Mouse (Mus musculus): Measurements from ENCODE around the gene Lilra5. TPM values are rescaled to one million over a fixed set of nuclear protein-coding genes. Genes with fewer than 3 reads are reported as not detected.

The Lilra5 gene
- polyA plus RNA-seq, 1 experiment = not detected

DNA sequence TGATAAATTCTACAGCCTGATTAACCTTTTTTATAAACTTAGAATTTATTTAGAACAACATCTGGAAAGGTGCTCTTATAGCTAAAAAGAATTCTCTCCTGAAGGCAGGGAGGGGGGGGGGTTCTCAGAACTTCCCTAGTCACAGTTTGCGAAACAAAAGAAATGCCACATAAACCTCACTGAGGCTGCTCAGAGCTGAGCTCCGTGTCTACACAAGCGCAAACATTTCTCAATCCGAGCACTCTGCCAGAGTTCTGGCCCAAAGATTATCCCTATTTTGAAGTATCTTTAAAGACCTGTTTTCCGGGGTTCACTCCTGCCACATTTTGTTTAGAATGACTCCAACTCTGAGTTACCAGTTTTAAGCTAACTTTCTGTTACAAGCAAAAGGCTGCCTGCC lies 55.1 kb downstream of the Lilra5 start:
- H3K27ac ChIP-seq (ENCODE audit: insufficient read depth, low read depth, low read length) = no peak overlapping the region
- TF ChIP-seq POLR2A (IDR thresholded peaks at IDR 0.05; ENCODE audit: insufficient read depth, low read depth, low read length) (no peak), CTCF (IDR thresholded peaks at IDR 0.05; ENCODE audit: insufficient read depth, low read depth, low read length) (no peak)

More for the DNA sequence above, 55.1 kb downstream of the Lilra5 start:
- WGBS = 76% methylated on average over 5 of the region's 5 CpGs
- no peak overlapping the region for H3K4me3 ChIP-seq (ENCODE audit: insufficient read depth, low read depth, low read length)
- H3K4me1 ChIP-seq (ENCODE audit: control insufficient read depth, insufficient read depth, low read length) = no peaks in the 10 kb centered on the region

Other genes starting within 250 kb of the Lilra5 start
- not detected in 2 replicates for gene Lair1, start 174.6 kb upstream of the Lilra5 start, polyA plus RNA-seq (2012; ENCODE audit: insufficient read depth, insufficient read length, low replicate concordance, missing spikeins)
- gene Ttyh1, start 118.3 kb upstream of the Lilra5 start, polyA plus RNA-seq (2012; ENCODE audit: insufficient read depth, insufficient read length, low replicate concordance, missing spikeins) = 162 and 238 TPM in 2 replicates
- gene Leng8, start 100.7 kb upstream of the Lilra5 start, polyA plus RNA-seq (2012; ENCODE audit: insufficient read depth, insufficient read length, low replicate concordance, missing spikeins) = 552 and 558 TPM in 2 replicates
- gene Leng9, start 87.4 kb upstream of the Lilra5 start, polyA plus RNA-seq (2012; ENCODE audit: insufficient read depth, insufficient read length, low replicate concordance, missing spikeins) = not detected in 2 replicates
- gene Cdc42ep5, start 72.9 kb upstream of the Lilra5 start, polyA plus RNA-seq (2012; ENCODE audit: insufficient read depth, insufficient read length, low replicate concordance, missing spikeins) = not detected in 2 replicates
- gene Ncr1, start 100.0 kb downstream of the Lilra5 start, polyA plus RNA-seq (2012; ENCODE audit: insufficient read depth, insufficient read length, low replicate concordance, missing spikeins) = not detected in 2 replicates
- gene Gp6, start 160.0 kb downstream of the Lilra5 start, polyA plus RNA-seq (2012; ENCODE audit: insufficient read depth, insufficient read length, low replicate concordance, missing spikeins) = not detected in 2 replicates
- gene Rdh13, start 207.9 kb downstream of the Lilra5 start, polyA plus RNA-seq (2012; ENCODE audit: insufficient read depth, insufficient read length, low replicate concordance, missing spikeins) = not detected in 2 replicates
- gene Eps8l1, start 222.9 kb downstream of the Lilra5 start, polyA plus RNA-seq (2012; ENCODE audit: insufficient read depth, insufficient read length, low replicate concordance, missing spikeins) = not detected in 2 replicates

Measured in olfactory bulb, adult 2 months (tissue).